Mouse (Mus musculus) liver, embryonic 13.5 days (tissue): ENCODE measurements around the gene Mettl6. TPM values are rescaled to one million over a fixed set of nuclear protein-coding genes. Genes with fewer than 3 reads are reported as not detected.
A peak's percentile ranks its signal among the peaks of the same experiment; 100 is the strongest.

Experiments used
- ATAC-seq: fragments of 200-750 bp; cut with Nextera tagmentation; 2 replicates; pipeline ENCODE4 v1.8.0; 2017; ENCODE audit warnings: low read depth, mild to moderate bottlenecking, moderate number of reproducible peaks, moderate library complexity
- DNase-seq: peaks from one replicate; pipeline ENCODE4 v3.0.0; 2022
- H3K27ac ChIP-seq: fragments of 300-500 bp; sonication (generic); 2 replicates; pipeline ENCODE4 v1.5.1; 2015; ENCODE audit warnings: moderate library complexity, mild to moderate bottlenecking, inconsistent platforms
- H3K27me3 ChIP-seq: fragments of 300-500 bp; sonication (generic); 2 replicates; pipeline ENCODE4 v1.6.1; 2015; ENCODE audit warnings: mild to moderate bottlenecking, inconsistent platforms
- H3K36me3 ChIP-seq: fragments of 300-500 bp; sonication (generic); 2 replicates; pipeline ENCODE4 v1.6.1; 2015; ENCODE audit warnings: mild to moderate bottlenecking, inconsistent platforms
- H3K4me1 ChIP-seq: fragments of 300-500 bp; sonication (generic); replicated peaks from 2 replicates; pipeline ENCODE4 v1.6.1; 2015; ENCODE audit warnings: inconsistent platforms
- H3K4me2 ChIP-seq: fragments of 300-500 bp; sonication (generic); 2 replicates; pipeline ENCODE4 v1.6.1; 2015; ENCODE audit warnings: inconsistent platforms, mild to moderate bottlenecking, moderate library complexity
- H3K4me3 ChIP-seq: fragments of 300-500 bp; sonication (generic); replicated peaks from 2 replicates; pipeline ENCODE4 v1.5.1; 2015; ENCODE audit warnings: mild to moderate bottlenecking, inconsistent platforms
- H3K9ac ChIP-seq: fragments of 300-500 bp; sonication (generic); 2 replicates; pipeline ENCODE4 v1.6.1; 2015; ENCODE audit warnings: mild to moderate bottlenecking, inconsistent platforms
- H3K9me3 ChIP-seq: fragments of 300-500 bp; sonication (generic); replicated peaks from 2 replicates; pipeline ENCODE4 v1.6.1; 2016; ENCODE audit warnings: inconsistent platforms
- WGBS: fragments of 180-500 bp; shearing (Covaris S2); methylation state at CpG from one replicate; pipeline ENCODE4 v1.1.7; 2015; ENCODE audit not compliant: insufficient replicate concordance; 5-methylcytosine and 5-hydroxymethylcytosine counted together
- polyA plus RNA-seq: library from polyadenylated mRNA; unstranded; fragments of >200 nt; fragmentation: Nextera tagmentation; extraction: Ambion mirVana; gene quantifications from 2 replicates; pipeline ENCODE4 v1.2.1, GENCODE M21; 2015

Gene Mettl6
- polyA plus RNA-seq, 1 experiment from 2014 or later: 36.5 TPM

DNA sequence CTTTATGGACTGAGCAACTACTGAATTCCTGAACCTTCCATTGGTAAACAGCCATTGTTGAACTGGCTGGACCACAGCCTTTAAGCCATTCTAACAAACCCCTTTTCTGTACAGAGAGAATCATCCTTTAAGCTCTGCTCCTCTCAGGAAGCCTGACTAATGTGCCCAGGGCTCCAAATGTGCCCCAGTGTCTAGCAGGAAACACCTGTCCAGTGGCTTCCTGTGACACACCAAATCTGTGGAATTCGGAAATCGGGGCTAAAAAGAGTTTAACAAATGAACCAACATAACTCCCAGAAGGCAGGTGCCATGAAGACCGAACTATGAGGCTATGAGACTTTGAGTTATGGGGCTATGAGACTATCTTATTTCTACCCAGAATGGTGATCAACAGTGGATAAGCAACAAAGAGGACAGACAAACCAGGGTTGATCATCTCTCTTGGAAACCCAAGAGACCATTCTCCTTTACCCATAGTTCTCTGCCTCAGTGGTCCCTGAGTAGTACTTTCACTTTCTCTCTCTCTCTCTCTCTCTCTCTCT lies 63.0 kb downstream of the Mettl6 start:
- Histone ChIP-seq H3K27ac (peak overlapping the region; percentile 15; the same call in 1 of the 2 replicates), H3K4me2 (peak overlapping the region; percentile 85), H3K4me1 (peaks cover 64% of the 10 kb centered on the region), H3K36me3 (peaks cover under 1% of the 10 kb centered on the region; the same call in 1 of the 2 replicates), H3K9me3 (no peaks in the 10 kb centered on the region), H3K27me3 (peaks cover 35% of the 10 kb centered on the region), H3K4me3 (peak overlapping the region; percentile 30), H3K9ac (no peak overlapping the region)
- no peak for ATAC-seq
- WGBS: 7% methylated on average over 3 of the region's 3 CpGs
- DNase-seq: no peak

DNA sequence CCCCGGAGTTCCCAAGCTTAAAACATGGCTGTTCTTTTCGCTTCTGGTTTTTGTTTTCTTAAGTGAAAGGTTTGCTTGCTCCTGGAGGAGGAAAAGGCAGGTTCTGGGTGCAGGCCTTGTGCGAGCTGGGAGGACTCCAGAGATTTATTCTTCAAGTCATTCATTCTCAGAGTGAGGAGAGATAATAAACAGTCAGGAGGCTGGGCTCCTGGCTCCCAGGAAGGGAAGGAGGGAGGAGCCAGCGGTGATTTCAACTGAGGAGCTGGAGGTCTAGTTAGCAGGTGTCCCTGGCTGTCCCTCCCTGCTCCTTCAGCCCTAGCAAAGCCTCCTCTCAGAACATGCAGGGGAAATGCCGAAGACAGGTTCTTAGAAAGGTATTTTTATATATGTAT lies 65.8 kb downstream of the Mettl6 start:
- Histone ChIP-seq H3K36me3 (peaks cover 15% of the 10 kb centered on the region), H3K4me3 (no peak overlapping the region), H3K4me2 (no peak overlapping the region), H3K9ac (no peak overlapping the region), H3K27me3 (peaks cover 9% of the 10 kb centered on the region), H3K9me3 (no peaks in the 10 kb centered on the region), H3K27ac (peak overlapping the region; percentile 15; the same call in 1 of the 2 replicates), H3K4me1 (peaks cover 51% of the 10 kb centered on the region)
- ATAC-seq (no peak), DNase-seq (no peak)
- 62% methylated on average over 5 of the region's 5 CpGs for WGBS

DNA sequence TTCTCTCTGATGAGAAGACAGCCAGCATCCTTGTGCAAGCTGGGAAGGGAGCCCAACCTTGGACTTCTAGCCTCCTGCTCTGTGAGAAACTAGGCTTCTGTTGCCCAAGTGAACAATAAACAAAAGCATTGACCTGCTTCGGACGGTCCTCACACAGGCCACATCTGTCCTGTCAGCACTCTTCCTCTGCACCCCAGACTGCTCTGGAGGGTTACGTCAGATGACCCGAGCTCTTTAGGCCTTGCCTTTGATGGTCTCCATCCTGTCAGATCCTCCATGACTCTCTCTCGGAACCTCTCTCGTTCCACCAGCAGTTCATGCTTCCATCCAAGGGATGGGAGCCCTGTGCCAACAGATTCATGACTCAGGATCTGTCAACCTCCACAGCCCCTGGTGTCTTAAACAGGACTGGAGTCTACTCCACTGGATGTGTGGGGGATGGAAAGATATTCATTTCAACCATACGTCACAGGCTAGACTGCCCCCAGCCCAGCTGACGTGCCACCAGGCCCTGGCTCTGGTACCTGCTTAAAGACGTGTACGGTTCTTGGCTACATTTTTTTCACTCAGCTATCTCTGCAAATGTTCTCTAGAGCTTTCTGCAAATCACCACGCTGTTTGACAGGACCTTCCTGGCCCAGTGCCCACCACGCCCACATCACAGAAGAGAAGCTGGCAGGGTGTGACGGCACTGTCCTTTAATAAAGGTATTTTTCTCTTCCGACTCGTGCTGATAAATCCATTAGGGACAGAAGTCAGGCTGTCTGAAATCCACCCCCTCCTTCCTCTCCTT lies 66.4 kb downstream of the Mettl6 start:
- peak overlapping the region; percentile 32; the same call in 1 of the 2 replicates for H3K27ac ChIP-seq
- H3K4me2 ChIP-seq: no peak overlapping the region
- peaks cover 15% of the 10 kb centered on the region for H3K36me3 ChIP-seq
- H3K4me1 ChIP-seq: peaks cover 56% of the 10 kb centered on the region
- H3K4me3 ChIP-seq: no peak overlapping the region
- peaks cover 4% of the 10 kb centered on the region; the same call in 1 of the 2 replicates for H3K27me3 ChIP-seq
- DNase-seq (no peak), ATAC-seq (peak; percentile 52; the same call in 1 of the 2 replicates)
- 62% methylated on average over 15 of the region's 15 CpGs for WGBS
- H3K9ac ChIP-seq: no peak overlapping the region
- no peaks in the 10 kb centered on the region for H3K9me3 ChIP-seq

Other genes with a start within 250 kb of the Mettl6 start
- 8.4 and 8.6 TPM in 2 replicates for gene Phf7, start 243.7 kb downstream of the Mettl6 start, polyA plus RNA-seq
- 39.5 and 44.2 TPM in 2 replicates for gene Bap1, start 243.6 kb downstream of the Mettl6 start, polyA plus RNA-seq
- gene Dnah1, start 171.1 kb downstream of the Mettl6 start, polyA plus RNA-seq: 0.15 and 0.28 TPM in 2 replicates
- gene Capn7, start 158.4 kb downstream of the Mettl6 start, polyA plus RNA-seq: 18.1 and 21.9 TPM in 2 replicates
- 13.3 and 16.2 TPM in 2 replicates for gene Sh3bp5, start 59.0 kb downstream of the Mettl6 start, polyA plus RNA-seq
- 24.1 and 31.7 TPM in 2 replicates for gene Eaf1, start 641 bp downstream of the Mettl6 start, polyA plus RNA-seq
- gene Colq, start 96.3 kb upstream of the Mettl6 start, polyA plus RNA-seq: 0.08 and 0.10 TPM in 2 replicates
- gene Gm49387, start 145.8 kb upstream of the Mettl6 start, polyA plus RNA-seq: 0.69 TPM in 1 of 2 replicates, not detected in the other
- 8.9 TPM in 2 replicates for gene Btd, start 146.0 kb upstream of the Mettl6 start, polyA plus RNA-seq
- gene Hacl1, start 146.2 kb upstream of the Mettl6 start, polyA plus RNA-seq: 8.1 and 9.6 TPM in 2 replicates